Mouse (Mus musculus) embryonic fibroblast, embryonic 13.5 days (primary cell): ENCODE measurements at regions not wholly inside any gene's neighbourhood (a gene's known extent, or its start where the extent isn't known, plus 50 kb on each side); places are given as distances from the start of the nearest gene placed in this dataset.
A peak's percentile ranks its signal among the peaks of the same experiment; 100 is the strongest.

Experiments used
- H3K27ac ChIP-seq: 2 replicates; pipeline ENCODE4 v1.5.1; 2012; ENCODE audit warnings: low read length, control low read depth, inconsistent platforms; ENCODE audit not compliant: insufficient read depth
- H3K4me1 ChIP-seq: 2 replicates; pipeline ENCODE4 v1.6.1; 2011; ENCODE audit warnings: low read length; ENCODE audit not compliant: control insufficient read depth, insufficient read depth
- H3K4me3 ChIP-seq: 2 replicates; pipeline ENCODE4 v1.5.1; 2011; ENCODE audit warnings: mild to moderate bottlenecking, control low read depth, low read length; ENCODE audit not compliant: insufficient read depth
- CTCF ChIP-seq: IDR thresholded peaks from 2 replicates; pipeline ENCODE4 v1.5.1; 2011; ENCODE audit warnings: mild to moderate bottlenecking, control low read depth, low read length, moderate library complexity, borderline replicate concordance; ENCODE audit not compliant: insufficient read depth
- POLR2A ChIP-seq: IDR thresholded peaks from 2 replicates; pipeline ENCODE4 v1.6.1; 2011; ENCODE audit warnings: low read depth, mild to moderate bottlenecking, control low read depth, low read length, moderate library complexity

DNA sequence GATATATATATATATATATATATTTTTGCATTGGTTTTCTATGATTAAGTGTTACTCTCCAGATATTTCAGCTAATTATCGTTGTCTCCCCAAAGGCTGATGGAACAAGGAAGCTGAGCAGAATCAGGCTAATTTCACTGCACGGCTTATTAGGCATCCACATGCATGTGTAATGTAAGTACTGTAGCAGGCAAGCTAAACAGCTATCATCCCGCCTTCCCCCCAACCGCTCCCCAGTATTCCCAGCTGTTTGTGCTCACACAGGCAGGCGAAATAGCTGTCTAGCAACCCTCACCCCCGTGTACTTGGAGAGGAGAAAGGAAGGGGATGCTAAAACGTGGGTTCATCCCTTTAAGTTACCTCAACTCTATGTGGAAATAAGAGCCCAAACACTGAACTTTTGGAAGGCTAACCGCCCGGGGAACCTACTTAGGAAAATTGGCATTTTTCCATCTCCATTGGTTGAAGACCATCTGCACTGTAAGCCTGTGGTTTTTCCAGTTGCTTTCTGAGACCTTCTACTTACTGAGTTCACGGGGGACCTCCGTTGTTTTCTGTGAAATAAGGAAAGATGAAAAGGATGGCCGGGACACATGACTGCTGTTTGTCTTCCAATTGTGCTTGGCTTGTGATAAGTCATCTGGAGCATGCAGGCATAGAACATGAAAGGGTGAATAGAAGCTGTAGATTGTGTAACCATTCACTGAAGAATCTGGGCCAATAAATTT is 254.7 kb upstream of the Nbea start:
- Histone ChIP-seq H3K27ac (no peak overlapping the region), H3K4me1 (no peaks in the 10 kb centered on the region), H3K4me3 (no peak overlapping the region)
- TF ChIP-seq CTCF: no peak

DNA sequence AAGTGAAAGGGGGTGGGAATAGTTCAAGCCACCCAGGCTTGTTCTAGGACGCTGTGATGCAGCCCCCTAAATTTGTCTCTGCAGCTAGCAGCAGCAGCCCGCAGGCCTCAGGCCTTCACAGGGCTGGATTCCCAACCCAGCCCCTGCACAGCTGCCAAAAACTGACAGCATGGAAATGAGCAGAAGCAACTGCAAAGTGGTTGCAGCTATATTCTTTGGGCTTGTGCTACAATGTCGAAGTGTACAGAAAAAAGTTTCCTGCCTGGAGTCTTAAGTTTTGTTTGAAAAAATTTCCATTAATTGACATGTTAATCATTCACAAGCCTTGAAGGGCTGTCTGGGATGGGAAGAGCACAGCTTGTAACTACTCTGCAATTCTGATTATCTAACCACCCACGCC is 253.6 kb upstream of the Nbea start:
- H3K27ac ChIP-seq: no peak overlapping the region

DNA sequence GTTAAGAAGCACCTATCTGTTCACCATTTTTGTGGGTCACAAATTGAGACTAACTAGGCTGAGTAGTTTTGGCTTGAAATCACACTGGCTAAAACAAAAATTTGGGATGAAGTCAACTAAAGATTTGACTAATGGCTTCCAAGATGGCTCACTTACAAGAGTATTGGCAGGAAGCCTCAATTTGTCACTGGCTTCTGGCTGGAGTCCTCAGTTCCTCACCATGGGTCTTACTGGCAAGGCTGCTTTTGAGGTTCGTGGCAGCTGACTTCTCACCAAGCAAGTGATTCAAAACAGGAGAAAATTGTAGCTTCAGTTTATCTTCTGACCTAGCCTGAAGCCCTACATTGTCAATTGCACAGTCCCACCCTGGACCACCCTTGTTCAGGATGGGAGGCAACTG is 250.0 kb upstream of the Nbea start:
- no peak overlapping the region; the same call in 1 of the 2 replicates for H3K27ac ChIP-seq
- TF ChIP-seq POLR2A (no peak), CTCF (no peak)

More for the DNA sequence above, 253.6 kb upstream of the Nbea start:
- no peak overlapping the region for H3K4me3 ChIP-seq
- TF ChIP-seq CTCF (no peak), POLR2A (no peak)
- H3K4me1 ChIP-seq: no peaks in the 10 kb centered on the region

DNA sequence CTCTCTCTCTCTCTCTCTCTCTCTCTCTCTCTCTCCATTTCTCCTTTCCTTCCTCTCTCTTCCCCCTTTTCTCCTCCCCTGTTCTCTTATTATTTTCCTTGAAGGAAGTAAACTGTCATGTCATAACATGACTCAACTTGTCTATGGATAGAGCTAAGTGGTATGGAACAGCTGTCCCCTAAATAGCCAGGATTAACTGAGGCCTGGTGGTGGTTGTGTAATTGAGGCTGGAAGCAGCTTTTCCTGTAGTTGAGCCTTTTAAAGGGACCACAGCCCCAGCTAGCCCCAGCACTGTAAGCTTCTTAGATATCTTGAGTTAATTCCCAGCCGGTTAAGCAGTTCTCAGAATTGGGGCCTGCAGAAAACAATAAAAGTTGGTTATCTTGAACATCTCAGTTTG is 243.7 kb upstream of the Nbea start:
- H3K4me3 ChIP-seq: no peak overlapping the region
- no peak for TF ChIP-seq POLR2A
- no peaks in the 10 kb centered on the region for H3K4me1 ChIP-seq
- no peak overlapping the region for H3K27ac ChIP-seq

More for the DNA sequence above, 250.0 kb upstream of the Nbea start:
- Histone ChIP-seq H3K4me1 (no peaks in the 10 kb centered on the region), H3K4me3 (no peak overlapping the region)

DNA sequence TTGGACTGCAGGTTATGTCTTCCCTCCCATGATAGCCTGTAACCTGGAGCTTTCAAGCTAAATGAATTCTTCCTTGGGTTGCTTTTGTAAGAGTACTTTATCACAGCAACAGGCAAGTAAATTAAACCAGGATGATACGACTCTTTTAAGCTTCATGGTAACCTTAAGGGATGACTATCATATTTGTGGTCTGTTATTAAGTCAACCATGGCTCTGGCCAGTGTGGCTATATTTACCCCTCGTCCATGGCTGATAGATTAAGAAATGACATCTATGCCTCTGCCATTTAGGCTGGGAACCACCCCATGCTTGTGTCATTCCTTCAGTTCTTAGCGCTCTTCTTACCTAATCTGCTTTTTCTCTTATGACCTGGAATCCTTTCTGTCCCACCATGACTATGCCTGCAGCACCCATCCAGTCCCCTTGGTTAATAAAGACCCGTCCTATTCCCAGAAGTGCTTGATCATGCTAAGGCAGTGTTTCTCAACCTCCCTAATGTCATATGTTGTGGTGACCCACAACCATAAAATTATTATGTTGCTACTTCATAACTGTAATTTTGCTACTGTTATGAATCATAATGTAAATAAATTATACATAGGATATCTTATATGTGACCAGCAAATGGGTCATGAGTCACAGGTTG is 214.5 kb upstream of the Nbea start:
- TF ChIP-seq CTCF (no peak), POLR2A (no peak)
- no peak overlapping the region for H3K27ac ChIP-seq
- H3K4me3 ChIP-seq: no peak overlapping the region
- H3K4me1 ChIP-seq: peaks cover 5% of the 10 kb centered on the region

DNA sequence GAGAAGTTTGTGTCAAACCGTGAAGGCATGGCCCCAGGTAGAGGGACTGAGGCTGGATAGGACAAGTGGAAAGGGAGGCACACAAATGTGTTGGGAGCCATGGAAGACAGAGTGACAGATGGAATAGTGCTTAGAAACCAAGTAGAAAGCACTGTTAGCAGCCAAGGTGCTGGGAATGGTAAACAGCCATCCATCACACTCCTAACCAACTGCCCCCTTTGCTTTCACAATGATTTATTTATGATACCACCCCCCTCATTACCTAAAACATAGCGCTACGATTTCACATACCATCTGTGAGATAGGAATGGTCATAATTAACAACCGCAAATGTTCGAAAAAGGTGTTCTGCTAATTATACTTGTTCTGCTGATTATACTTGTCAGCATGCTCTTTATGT is 209.6 kb upstream of the Nbea start:
- Histone ChIP-seq H3K27ac (no peak overlapping the region), H3K4me3 (no peak overlapping the region), H3K4me1 (peaks cover 5% of the 10 kb centered on the region)
- TF ChIP-seq CTCF (no peak), POLR2A (no peak)

DNA sequence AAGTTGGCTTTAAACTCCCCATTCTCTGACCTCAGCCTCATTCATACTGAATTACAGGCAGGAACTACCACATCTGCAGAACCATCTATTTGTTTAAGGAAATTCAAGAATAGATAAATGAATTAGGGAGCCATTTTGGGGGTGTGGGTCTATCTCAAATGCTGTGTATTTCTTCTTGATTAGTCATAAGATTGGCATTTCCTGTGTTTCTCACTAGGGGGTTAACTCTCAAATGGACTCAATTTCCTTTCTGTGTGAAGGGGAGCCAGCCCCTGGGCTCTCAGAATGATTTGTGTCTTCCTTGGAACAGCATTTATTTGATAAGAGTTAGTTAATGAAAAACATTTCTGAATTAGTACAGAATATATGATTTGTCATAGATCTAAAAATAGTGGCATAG is 196.8 kb upstream of the Nbea start:
- no peak for TF ChIP-seq POLR2A
- no peak for TF ChIP-seq CTCF
- Histone ChIP-seq H3K27ac (peak overlapping the region; percentile 80; the same call in 1 of the 2 replicates), H3K4me3 (no peak overlapping the region), H3K4me1 (no peaks in the 10 kb centered on the region; the same call in none of the 2 replicates)

DNA sequence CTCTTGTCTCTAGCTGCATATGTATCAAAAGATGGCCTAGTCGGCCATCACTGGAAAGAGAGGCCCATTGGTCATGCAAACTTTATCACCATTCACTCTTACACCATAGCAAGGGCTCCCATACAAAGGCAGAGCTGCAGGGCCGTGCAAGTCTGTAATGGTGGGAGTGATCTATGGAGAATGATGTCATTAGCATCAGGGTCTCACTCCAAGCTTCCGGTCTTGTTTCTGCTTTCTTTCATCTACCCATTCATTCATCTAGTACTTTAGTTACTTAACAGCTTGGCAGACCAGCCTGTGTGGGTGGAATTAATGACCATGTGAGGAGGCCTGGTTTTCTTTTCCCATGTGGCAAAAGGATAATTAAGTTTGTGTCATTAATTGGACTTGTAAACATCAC is 196.0 kb upstream of the Nbea start:
- Histone ChIP-seq H3K27ac (peak overlapping the region; percentile 80), H3K4me1 (no peaks in the 10 kb centered on the region; the same call in none of the 2 replicates), H3K4me3 (no peak overlapping the region)
- TF ChIP-seq POLR2A (no peak), CTCF (no peak)

DNA sequence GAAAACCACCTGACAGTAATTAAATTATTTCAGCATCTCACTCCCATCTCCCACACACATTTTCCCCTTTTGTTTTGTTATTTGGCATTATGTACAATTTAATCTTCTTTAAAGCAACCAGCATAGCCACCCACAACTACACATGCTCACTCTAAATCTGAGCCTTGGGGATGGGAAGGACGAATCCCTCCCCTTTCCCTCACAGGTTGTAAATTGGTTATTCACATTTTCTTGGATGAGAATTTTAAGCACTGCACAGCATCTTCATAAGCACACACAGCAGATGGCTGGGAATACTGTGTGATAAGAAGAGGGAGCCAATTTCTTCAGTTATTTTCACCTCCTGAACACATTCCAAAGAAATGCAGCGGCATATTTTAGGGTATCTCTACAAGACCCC is 179.0 kb upstream of the Nbea start:
- Histone ChIP-seq H3K4me1 (peaks cover 2% of the 10 kb centered on the region; the same call in 1 of the 2 replicates), H3K27ac (no peak overlapping the region), H3K4me3 (no peak overlapping the region)
- TF ChIP-seq CTCF: no peak
- TF ChIP-seq POLR2A: no peak

DNA sequence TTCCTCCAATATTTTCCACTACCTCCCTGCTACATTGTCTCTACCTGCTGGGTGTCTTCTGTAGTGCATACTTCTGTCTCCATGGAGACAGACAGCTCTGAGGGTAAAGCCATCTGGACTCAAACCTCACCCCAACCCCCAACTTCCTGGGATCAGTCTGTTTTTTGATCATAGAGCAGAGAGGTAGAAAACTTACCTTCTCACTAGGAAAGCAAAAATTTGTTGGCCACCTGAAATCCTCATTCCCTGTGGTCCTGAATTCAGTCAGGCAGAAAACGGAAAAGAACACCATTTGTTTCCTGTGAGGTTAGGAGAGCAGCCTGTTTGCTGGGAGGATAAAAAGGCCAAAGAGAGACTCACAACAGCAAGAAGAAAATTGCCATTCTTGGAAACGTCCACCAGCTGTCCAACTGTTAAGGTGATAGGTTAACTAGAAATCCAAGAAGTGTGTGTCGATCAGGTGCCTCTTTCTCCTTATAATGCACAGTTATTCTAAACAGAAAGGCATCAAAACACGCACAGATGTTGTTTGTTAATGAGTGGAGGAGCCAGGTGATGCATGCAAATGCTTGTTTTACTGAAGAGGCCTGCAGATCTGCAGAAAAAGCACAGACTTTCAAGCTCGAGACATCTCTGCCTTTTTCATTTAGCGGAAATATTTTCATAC is 173.7 kb upstream of the Nbea start:
- H3K27ac ChIP-seq: no peak overlapping the region
- no peak for TF ChIP-seq POLR2A
- no peak for TF ChIP-seq CTCF
- H3K4me3 ChIP-seq: no peak overlapping the region
- H3K4me1 ChIP-seq: peaks cover 2% of the 10 kb centered on the region; the same call in 1 of the 2 replicates
